Mouse (Mus musculus) embryo, embryonic 10 days (tissue): Measurements from ENCODE around the gene Lmo2.

ENCODE experiments used
- DNase-seq: peaks from one replicate; pipeline ENCODE4 v3.0.0-alpha.2; 2015; ENCODE audit warnings: low spot score

Gene Lmo2

GRCm38 (mm10) chr2:103957649-103958546 is at the start of gene Lmo2:
Lmo2 (plus strand) TSS chr2:103957986.
- DNase-seq = no peak

GRCm38 (mm10) chr2:103910601-103911000 is 47.2 kb upstream of the Lmo2 start:
- no peak for DNase-seq

GRCm38 (mm10) chr2:103912481-103913251 is 45.1 kb upstream of the Lmo2 start:
- no peak for DNase-seq

- DNase-seq = no peak
Observed at GRCm38 (mm10) chr2:103913252-103913650, 44.5 kb upstream of the Lmo2 start.

- DNase-seq = no peak
Observed at GRCm38 (mm10) chr2:103916069-103916468, 41.7 kb upstream of the Lmo2 start.

GRCm38 (mm10) chr2:103917375-103917774 is 40.4 kb upstream of the Lmo2 start:
- no peak for DNase-seq

GRCm38 (mm10) chr2:103918375-103918774 is 39.4 kb upstream of the Lmo2 start:
- DNase-seq = no peak

GRCm38 (mm10) chr2:103919488-103919887 is 38.3 kb upstream of the Lmo2 start:
- no peak for DNase-seq

- no peak for DNase-seq
Observed at GRCm38 (mm10) chr2:103926586-103927113, 31.1 kb upstream of the Lmo2 start.

GRCm38 (mm10) chr2:103927610-103928145 is 30.1 kb upstream of the Lmo2 start:
- no peak for DNase-seq

GRCm38 (mm10) chr2:103930306-103931019 is 27.3 kb upstream of the Lmo2 start:
- no peak for DNase-seq

GRCm38 (mm10) chr2:103931511-103931911 is 26.3 kb upstream of the Lmo2 start:
- no peak for DNase-seq

GRCm38 (mm10) chr2:103932025-103932424 is 25.8 kb upstream of the Lmo2 start:
- DNase-seq = no peak

- DNase-seq = no peak
Observed at GRCm38 (mm10) chr2:103932480-103932879, 25.3 kb upstream of the Lmo2 start.

GRCm38 (mm10) chr2:103934270-103934669 is 23.5 kb upstream of the Lmo2 start:
- DNase-seq = no peak

GRCm38 (mm10) chr2:103934670-103935069 is 23.1 kb upstream of the Lmo2 start:
- DNase-seq = no peak

- DNase-seq = no peak
Observed at GRCm38 (mm10) chr2:103935691-103936435, 21.9 kb upstream of the Lmo2 start.

- no peak for DNase-seq
Observed at GRCm38 (mm10) chr2:103936666-103937065, 21.1 kb upstream of the Lmo2 start.

- DNase-seq = no peak
Observed at GRCm38 (mm10) chr2:103937670-103938069, 20.1 kb upstream of the Lmo2 start.

GRCm38 (mm10) chr2:103938573-103938972 is 19.2 kb upstream of the Lmo2 start:
- DNase-seq = no peak

GRCm38 (mm10) chr2:103939003-103939402 is 18.8 kb upstream of the Lmo2 start:
- DNase-seq = no peak
